Mouse (Mus musculus): ENCODE results near the gene Prss28.

The Prss28 gene

DNA sequence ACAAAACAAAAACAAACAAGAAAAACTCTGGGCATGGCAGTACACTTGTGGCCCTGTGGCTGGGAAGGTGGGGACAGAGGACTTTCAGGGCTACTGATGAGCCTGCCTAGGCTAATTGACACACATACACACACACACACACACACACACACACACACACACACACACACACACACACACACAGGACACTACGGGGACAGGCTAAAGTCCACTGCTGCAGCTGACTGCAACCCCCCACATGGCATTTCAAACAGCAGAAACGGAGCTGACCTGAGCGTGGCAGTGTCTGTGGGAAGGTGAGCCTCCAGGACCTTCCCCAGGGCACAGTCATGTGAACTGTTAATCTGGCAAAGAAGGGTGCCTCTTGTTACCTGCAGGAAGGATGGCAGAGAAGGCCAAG, 33.0 kb downstream of the Prss28 start:
- no peak for DNase-seq (ENCODE audit: low read depth, low spot score)

DNA sequence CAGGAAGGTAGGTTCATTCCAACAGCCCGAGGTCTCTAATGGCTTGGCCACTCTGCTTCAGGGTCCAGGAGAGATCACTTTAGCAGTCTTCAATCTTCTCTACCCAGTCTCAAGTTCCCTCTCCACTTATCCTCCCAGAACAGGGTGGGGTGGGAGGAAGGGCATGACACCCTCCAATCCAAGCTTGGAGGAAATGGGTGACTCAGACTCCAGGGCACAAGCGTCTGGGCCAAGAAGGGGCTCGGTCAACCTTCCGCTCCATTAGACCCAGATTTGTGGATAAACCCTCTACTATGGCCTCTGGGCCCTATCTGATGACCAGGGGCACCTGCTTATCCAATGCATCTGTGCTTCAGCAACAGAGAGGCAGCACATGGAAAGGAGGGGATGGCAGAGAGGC, 37.0 kb downstream of the Prss28 start, which contains the start of gene Tpsab1:
TSS of gene Tpsab1 (minus strand) at position 101 of the 400 bp plus-strand sequence.
- no peak for DNase-seq (ENCODE audit: low read depth, low spot score)

DNA sequence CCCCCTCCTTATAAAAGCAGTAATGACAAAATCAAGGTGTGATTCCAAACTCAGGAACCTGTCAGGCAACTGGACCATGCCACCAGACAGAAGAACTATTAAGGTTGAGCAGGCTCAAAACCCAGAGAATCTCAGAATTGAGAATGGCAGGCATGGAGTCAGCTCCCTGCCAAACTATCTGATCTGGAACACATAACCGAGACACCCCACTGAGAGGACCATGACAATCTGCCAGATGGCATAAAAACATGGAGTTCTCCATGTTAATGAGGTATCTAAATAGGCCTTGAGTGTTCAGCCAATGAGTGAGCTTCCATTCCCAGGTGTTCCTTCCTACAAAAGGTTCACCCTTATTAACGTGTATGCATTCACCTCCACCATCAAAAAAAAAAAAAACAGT, 52.8 kb downstream of the Prss28 start:
- DNase-seq (ENCODE audit: low read depth, low spot score): no peak
